Mouse (Mus musculus): ENCODE measurements at regions not wholly inside any gene's neighbourhood (a gene's known extent, or its start where the extent isn't known, plus 50 kb on each side); places are given as distances from the start of the nearest gene placed in this dataset.
A peak's percentile ranks its signal among the peaks of the same experiment; 100 is the strongest.

DNA sequence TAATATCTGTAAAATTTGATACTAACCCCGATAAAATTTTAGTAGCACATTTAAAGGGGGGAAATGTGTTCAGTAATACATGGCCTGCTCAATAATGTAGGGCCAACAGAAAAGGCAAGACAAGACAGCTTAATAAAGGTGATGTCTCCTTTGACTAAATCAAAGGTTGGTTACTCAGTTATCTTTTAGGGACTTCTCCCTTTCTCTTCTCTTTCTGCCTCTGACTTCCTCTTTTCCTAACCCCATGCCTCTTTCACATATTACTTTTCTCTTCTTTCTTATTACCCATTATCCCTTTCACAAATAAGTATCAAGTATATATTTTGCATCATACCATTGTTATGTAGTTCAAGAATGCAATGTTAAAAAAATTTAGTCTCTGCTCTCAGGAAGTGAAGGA, 510.2 kb upstream of the Kif18a start:
- Histone ChIP-seq H3K36me3 (no peaks in the 10 kb centered on the region), H3K9me3 (no peaks in the 10 kb centered on the region), H3K27ac (replicated peaks) (no peak overlapping the region), H3K4me2 (no peak overlapping the region), H3K4me1 (replicated peaks) (no peaks in the 10 kb centered on the region), H3K4me3 (no peak overlapping the region), H3K27me3 (no peaks in the 10 kb centered on the region), H3K9ac (no peak overlapping the region)
- ATAC-seq (ENCODE audit: low FRiP score, low read depth), result no peak
- 87% methylated on average over 1 of the region's 1 CpGs for WGBS

DNA sequence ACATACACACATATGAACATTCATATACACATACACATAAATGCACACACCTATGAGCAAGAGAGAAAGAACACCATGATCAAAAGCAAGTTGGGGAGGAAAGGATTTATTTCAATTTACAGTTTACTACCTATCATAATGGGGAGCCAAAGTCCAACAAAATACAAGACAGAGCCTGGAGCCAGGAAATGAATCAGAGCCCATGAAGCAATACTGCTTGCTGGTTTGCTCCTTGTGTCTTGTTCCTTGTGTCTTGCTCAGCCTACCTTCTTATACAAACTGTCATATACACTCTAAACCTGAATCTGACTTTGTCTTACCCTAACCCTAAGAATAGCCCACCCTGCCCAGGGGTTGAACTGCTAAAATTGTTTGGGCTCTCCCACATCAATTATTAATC, 497.1 kb upstream of the Kif18a start:
- Histone ChIP-seq H3K4me1 (replicated peaks) (no peaks in the 10 kb centered on the region), H3K4me2 (no peak overlapping the region), H3K27ac (replicated peaks) (no peak overlapping the region), H3K27me3 (no peaks in the 10 kb centered on the region), H3K9me3 (no peaks in the 10 kb centered on the region), H3K36me3 (no peaks in the 10 kb centered on the region), H3K4me3 (no peak overlapping the region), H3K9ac (no peak overlapping the region)
- ATAC-seq (ENCODE audit: low FRiP score, low read depth), result no peak

DNA sequence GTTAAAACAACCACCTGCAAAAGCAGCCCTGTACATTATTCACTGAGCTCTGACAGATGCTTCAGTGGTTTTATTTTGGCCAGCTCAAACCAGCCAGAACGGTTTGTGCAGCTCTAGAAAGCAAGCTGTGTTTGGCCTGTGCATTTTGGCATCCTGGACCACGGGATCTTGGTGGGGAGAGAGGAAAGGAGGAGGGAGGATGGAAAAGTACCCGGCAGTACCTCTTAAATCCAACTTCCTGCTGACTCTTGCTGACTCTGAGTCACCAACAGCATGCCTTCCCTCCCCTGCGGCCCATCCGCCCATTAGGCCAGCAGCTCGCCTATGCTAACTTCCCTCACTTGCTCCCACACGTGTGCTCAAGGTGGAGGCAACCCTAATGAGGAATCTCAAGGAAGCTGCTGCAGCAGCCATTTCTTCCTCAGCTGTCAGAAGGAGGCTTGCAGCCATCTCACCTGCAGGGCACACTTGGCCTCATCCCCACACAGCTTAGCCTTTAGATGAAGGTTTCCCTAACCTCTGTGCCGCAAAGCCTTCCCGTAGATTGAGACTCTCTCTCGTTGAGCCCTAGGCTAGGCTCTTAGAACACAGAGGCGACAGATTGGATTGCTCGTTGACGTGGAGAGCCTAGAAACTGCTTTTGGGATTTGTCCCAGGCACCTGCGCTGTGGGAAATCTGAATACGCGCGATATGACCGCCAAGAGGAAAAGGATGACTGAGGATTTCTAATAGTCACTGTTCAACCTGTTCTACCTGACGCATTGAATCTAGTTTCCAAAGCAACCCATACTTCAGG, 495.2 kb upstream of the Kif18a start:
- ATAC-seq (ENCODE audit: low FRiP score, low read depth), result no peak
- Histone ChIP-seq H3K27ac (replicated peaks) (no peak overlapping the region), H3K9me3 (no peaks in the 10 kb centered on the region), H3K36me3 (no peaks in the 10 kb centered on the region), H3K4me1 (replicated peaks) (no peaks in the 10 kb centered on the region), H3K4me3 (no peak overlapping the region), H3K9ac (no peak overlapping the region), H3K27me3 (no peaks in the 10 kb centered on the region), H3K4me2 (no peak overlapping the region)
- WGBS, result 91% methylated on average over 19 of the region's 19 CpGs

DNA sequence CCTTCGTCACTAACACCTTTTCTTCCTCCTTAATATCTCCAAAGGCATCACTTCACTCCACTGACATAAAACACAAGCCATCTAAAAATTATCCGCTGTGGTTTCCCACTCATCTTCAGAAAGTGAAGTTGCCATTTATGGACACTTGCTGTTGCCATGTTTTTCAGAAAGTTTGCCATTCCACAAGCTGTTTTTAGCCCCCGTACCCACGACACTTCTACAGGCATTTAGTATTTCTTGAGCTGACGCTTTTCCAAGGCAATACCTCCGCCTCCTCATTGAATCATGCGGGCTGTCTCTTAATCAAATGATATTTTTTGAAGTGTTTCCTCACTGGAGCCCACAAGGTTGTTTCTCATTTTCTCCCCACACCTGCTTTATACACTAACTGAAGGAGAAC, 491.4 kb upstream of the Kif18a start:
- no peaks in the 10 kb centered on the region for H3K9me3 ChIP-seq
- no peak for ATAC-seq (ENCODE audit: low FRiP score, low read depth)
- no peak overlapping the region for H3K27ac ChIP-seq (replicated peaks)
- H3K9ac ChIP-seq, result no peak overlapping the region
- H3K4me1 ChIP-seq (replicated peaks), result no peaks in the 10 kb centered on the region
- no peak overlapping the region for H3K4me3 ChIP-seq
- 93% methylated on average over 7 of the region's 7 CpGs for WGBS
- H3K36me3 ChIP-seq, result no peaks in the 10 kb centered on the region
- H3K27me3 ChIP-seq, result no peaks in the 10 kb centered on the region
- H3K4me2 ChIP-seq, result no peak overlapping the region

DNA sequence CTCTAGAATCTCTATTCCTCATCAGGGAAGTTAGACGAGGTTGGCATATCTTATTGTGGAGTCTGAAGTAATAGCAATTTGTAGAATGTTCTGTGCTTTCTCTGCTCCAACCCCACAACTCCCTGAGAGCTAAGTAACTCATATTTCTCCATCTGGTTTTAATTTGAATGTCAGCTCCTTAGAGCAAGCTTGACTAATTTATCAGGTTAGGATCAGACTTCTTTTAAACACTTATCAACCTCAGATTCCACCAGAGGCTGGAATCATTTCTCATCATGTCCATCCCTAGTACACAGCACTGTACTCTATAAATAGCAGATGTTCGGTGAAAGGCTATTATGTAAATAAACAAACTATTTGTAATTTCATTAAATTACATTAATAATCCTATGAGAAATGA, 485.4 kb upstream of the Kif18a start:
- Histone ChIP-seq H3K9ac (no peak overlapping the region), H3K4me3 (no peak overlapping the region), H3K4me2 (no peak overlapping the region), H3K4me1 (replicated peaks) (no peaks in the 10 kb centered on the region), H3K36me3 (no peaks in the 10 kb centered on the region), H3K9me3 (no peaks in the 10 kb centered on the region), H3K27me3 (no peaks in the 10 kb centered on the region), H3K27ac (replicated peaks) (no peak overlapping the region)
- WGBS, result 80% methylated on average over 2 of the region's 2 CpGs
- ATAC-seq (ENCODE audit: low FRiP score, low read depth), result no peak

DNA sequence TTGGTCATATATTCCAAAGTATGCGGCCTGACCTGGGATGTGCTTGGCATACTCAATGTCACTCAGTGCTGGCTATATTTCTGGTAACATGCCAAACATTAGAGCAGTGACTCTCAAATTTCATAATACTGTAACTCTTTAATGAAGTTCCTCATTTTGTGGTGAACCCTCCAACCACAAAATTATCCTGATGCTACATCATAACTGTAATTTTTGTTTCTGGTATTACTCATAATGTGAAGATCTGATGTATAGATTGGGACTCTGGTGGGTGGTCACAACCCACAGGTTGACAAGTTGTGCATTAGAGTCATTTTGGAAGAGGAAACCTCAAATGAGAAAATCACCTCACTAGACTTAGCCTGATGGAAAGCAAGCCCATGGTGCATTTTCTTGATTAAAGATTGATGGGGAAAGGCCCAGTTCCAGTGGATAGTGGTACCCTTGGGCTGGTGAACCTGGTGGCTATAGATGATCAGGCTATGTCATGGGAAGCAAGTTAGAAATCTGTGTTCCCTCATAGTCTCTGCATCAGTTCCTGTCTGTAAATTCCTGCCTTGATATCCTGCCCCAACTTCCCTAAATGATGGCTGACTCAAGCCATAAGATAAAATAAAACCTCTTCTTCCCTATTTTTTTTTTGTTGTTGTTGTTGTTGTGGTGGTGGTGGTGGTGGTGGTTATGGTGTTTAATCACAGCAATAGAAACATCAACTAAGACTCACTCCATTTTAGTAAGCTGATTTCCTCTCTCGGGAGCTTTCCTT, 483.5 kb upstream of the Kif18a start:
- H3K4me1 ChIP-seq (replicated peaks), result no peaks in the 10 kb centered on the region
- no peak overlapping the region for H3K9ac ChIP-seq
- no peaks in the 10 kb centered on the region for H3K36me3 ChIP-seq
- H3K9me3 ChIP-seq, result no peaks in the 10 kb centered on the region
- H3K4me3 ChIP-seq, result no peak overlapping the region
- H3K27me3 ChIP-seq, result no peaks in the 10 kb centered on the region
- ATAC-seq (ENCODE audit: low FRiP score, low read depth), result no peak
- H3K4me2 ChIP-seq, result no peak overlapping the region
- H3K27ac ChIP-seq (replicated peaks), result no peak overlapping the region
- 91% methylated on average over 2 of the region's 2 CpGs for WGBS

DNA sequence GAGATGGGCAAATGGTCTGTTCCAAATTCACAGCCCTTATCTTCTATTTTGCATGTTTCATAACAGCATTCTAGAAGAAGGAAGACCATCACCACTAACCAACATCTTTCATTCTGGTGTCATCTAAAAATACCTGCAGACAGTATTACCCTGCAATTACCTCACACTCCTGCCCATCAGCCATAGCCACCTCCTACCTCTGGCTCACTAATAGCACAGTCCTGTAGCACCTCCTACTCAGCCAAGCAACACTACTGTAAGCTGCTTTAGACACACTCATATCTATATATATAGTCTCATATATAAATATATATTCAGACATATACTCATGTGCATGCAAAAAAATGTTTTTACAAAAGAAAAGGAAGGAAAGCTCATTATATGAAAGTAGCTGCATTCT, 468.2 kb upstream of the Kif18a start:
- H3K4me1 ChIP-seq (replicated peaks), result no peaks in the 10 kb centered on the region
- no peak for ATAC-seq (ENCODE audit: low FRiP score, low read depth)
- H3K27me3 ChIP-seq, result no peaks in the 10 kb centered on the region
- no peak overlapping the region for H3K9ac ChIP-seq
- H3K27ac ChIP-seq (replicated peaks), result no peak overlapping the region
- H3K36me3 ChIP-seq, result no peaks in the 10 kb centered on the region
- H3K4me3 ChIP-seq, result no peak overlapping the region
- no peaks in the 10 kb centered on the region for H3K9me3 ChIP-seq
- H3K4me2 ChIP-seq, result no peak overlapping the region

DNA sequence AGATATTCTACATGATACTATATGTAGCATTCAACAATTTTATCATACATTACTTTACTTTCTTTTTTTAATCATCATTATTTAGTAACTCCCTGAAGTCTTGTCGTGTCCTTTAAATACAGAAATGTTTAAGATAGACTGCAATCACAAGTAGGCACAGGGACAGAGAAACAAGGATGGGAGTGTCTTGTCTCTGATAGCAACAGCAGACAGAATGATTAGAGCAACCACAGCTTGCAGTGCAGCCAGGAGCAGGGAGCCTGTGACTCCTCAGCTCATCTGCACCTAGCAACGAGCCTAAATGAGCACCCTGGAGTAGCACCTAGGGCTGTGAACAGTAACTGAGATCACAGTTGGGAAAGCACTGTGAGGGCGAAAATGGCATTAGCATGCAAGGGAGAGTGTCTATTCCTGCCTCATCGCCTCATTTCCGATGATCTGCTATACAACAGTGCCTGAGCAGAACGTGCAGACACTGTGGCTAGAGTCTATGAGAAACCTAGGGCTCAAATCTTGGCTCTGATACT, 467.4 kb upstream of the Kif18a start:
- Histone ChIP-seq H3K4me1 (replicated peaks) (no peaks in the 10 kb centered on the region), H3K27ac (replicated peaks) (no peak overlapping the region), H3K36me3 (no peaks in the 10 kb centered on the region), H3K4me2 (no peak overlapping the region), H3K4me3 (no peak overlapping the region), H3K9me3 (no peaks in the 10 kb centered on the region), H3K9ac (no peak overlapping the region), H3K27me3 (no peaks in the 10 kb centered on the region)
- ATAC-seq (ENCODE audit: low FRiP score, low read depth), result no peak
- 60% methylated on average over 6 of the region's 6 CpGs for WGBS

DNA sequence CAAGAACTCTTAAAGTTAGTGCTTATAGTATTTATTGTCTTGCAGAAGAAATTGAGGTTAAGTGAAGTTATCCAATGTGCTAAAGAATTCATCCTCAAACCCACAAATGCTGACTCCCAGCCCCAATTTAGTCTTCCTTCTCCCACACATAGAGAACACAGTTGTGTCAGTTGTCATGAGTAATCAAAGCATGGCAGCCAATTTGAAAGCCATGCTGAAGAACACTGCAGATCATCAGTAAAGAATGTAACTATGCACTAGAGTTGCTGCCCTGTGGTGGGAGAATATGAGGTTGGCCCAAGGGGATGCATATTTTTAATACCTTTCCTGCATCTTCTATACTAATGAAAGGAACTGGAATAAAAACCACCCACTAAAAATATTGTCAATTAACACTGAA, 464.0 kb upstream of the Kif18a start:
- no peaks in the 10 kb centered on the region for H3K9me3 ChIP-seq
- no peaks in the 10 kb centered on the region for H3K27me3 ChIP-seq
- H3K4me3 ChIP-seq, result no peak overlapping the region
- H3K27ac ChIP-seq (replicated peaks), result no peak overlapping the region
- no peaks in the 10 kb centered on the region for H3K36me3 ChIP-seq
- no peak overlapping the region for H3K4me2 ChIP-seq
- no peaks in the 10 kb centered on the region for H3K4me1 ChIP-seq (replicated peaks)
- ATAC-seq (ENCODE audit: low FRiP score, low read depth), result no peak
- no peak overlapping the region for H3K9ac ChIP-seq

DNA sequence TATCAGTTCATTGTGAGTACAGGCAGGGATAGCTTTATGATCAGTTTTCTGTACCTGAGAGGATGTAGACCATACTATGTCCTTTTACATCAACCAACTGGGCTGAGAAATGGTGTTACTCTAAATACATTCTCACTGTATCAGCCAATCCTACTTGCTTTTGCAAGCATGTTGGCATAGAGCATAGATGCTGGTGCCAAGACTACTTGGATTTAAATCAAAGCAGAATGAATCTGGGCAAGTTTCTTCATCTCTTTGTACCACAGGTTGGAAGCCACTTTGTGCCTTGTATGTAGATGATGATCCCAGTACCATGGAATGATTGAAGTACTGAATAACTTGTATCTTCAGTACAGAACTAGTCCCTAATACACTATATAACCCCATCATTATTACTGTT, 456.5 kb upstream of the Kif18a start:
- no peak overlapping the region for H3K4me3 ChIP-seq
- no peak for ATAC-seq (ENCODE audit: low FRiP score, low read depth)
- no peaks in the 10 kb centered on the region for H3K36me3 ChIP-seq
- H3K4me2 ChIP-seq, result no peak overlapping the region
- no peaks in the 10 kb centered on the region for H3K9me3 ChIP-seq
- no peaks in the 10 kb centered on the region for H3K27me3 ChIP-seq
- peaks cover 12% of the 10 kb centered on the region; the same call in 1 of the 2 replicates for H3K4me1 ChIP-seq (replicated peaks)
- no peak overlapping the region for H3K27ac ChIP-seq (replicated peaks)
- no peak overlapping the region for H3K9ac ChIP-seq

DNA sequence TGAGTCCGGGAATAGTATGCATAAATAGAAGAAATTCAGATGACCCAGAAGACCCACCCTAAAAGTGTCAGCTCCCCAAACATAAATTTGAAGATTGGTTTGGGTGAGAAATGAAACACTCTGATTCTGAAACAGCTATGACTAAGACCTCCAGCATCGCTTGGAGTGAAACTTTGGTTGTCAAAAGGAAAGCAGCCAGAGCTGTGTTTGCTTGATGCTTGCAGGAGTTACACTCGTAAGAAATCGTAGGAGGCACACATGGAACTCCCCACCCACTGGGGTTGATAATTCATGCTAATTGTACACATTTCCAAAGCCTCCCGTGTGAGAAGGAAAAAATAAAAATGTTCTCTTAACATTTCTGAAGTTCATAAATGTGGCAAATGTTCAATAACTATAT, 454.6 kb upstream of the Kif18a start:
- Histone ChIP-seq H3K27me3 (no peaks in the 10 kb centered on the region), H3K27ac (replicated peaks) (no peak overlapping the region), H3K9me3 (no peaks in the 10 kb centered on the region), H3K4me3 (no peak overlapping the region), H3K4me2 (no peak overlapping the region), H3K4me1 (replicated peaks) (peaks cover 12% of the 10 kb centered on the region; the same call in 1 of the 2 replicates), H3K9ac (no peak overlapping the region), H3K36me3 (no peaks in the 10 kb centered on the region)
- 54% methylated on average over 5 of the region's 5 CpGs for WGBS
- ATAC-seq (ENCODE audit: low FRiP score, low read depth), result no peak

DNA sequence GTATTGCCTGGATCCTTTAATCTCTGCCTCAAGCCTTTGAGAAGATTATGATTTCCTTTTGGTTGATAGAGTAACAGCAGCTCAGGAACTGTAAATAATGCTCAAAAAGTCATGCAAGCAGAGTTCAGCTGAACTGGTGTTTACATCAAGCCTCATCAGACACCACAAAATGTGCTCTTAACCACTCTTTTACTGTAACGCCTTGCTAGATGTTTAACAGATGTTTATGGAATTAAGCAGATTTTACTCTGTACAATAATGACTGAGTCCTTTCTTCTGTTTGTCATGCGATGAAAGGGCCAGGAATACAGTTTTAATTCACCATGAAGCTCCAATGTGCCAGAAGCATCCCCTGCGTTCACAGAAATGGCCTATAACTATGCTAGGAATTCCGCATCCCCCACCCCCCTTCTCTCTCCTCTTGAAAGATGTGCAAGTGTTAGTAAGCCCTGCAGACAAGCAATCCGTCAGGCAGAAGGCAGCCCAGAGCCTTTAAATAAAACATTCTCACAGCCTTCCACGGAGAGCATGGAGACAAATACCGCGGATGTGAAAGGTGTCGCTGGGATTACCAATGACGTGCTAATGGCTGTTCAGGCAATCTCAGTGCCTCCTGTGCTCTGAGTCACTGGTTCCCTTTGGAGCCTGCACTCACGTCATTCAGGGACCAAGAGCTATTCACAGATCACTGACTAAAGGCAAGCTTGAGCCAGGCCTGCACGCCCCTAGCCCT, 453.3 kb upstream of the Kif18a start:
- Histone ChIP-seq H3K27me3 (no peaks in the 10 kb centered on the region), H3K36me3 (no peaks in the 10 kb centered on the region), H3K4me1 (replicated peaks) (peaks cover 12% of the 10 kb centered on the region; the same call in 1 of the 2 replicates), H3K27ac (replicated peaks) (0 out of 2 replicates have a peak overlapping the region, but pooled peaks have one; percentile 20), H3K4me3 (no peak overlapping the region), H3K4me2 (peak overlapping the region; percentile 42), H3K9ac (peak overlapping the region; percentile 28; the same call in 1 of the 2 replicates), H3K9me3 (no peaks in the 10 kb centered on the region)
- WGBS, result 2% methylated on average over 12 of the region's 12 CpGs
- ATAC-seq (ENCODE audit: low FRiP score, low read depth), result peak; percentile 86

Measured in hindbrain, embryonic 15.5 days (tissue).